Mouse (Mus musculus) monocyte, adult 5-6 weeks (primary cell): ENCODE data around the gene Foxred2. TPM values are rescaled to one million over a fixed set of nuclear protein-coding genes. Genes with fewer than 3 reads are reported as not detected.

Source experiments
- ATAC-seq: fragments of 153-309, 156-312 bp; replicated peaks from 2 replicates; pipeline ENCODE4 v1.8.0; 2017; ENCODE audit warnings: mild to moderate bottlenecking; ENCODE audit not compliant: low TSS enrichment, insufficient number of reproducible peaks, severe bottlenecking, poor library complexity, low FRiP score
- total RNA-seq: library from RNA; stranded (forward); fragments of 200-1000, 200-491, 200-594 nt; gene quantifications from 3 replicates; pipeline ENCODE4 v1.2.3, GENCODE M21; 2017

Gene Foxred2
- total RNA-seq, 1 experiment from 2014 or later = 5.1 TPM

DNA sequence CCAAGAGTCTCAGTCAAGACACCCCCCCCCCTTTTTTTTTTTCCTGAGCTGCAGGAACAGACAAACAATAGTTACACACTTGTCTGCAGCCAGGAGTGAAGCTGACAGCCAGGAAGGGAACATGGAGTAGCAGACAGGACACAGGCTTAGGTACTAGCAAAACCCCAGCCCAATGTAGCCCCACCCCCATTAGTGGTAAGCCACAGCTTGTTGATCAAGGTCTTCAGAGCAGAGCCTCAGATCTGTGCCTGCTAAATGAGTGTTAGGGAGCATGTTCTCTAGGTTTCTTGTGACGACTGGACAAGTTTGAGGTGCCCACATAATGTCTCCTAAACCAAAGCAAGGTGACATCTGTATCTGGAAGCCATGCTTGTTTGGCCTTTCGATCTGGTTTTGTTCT lies 2.2 kb downstream of the Foxred2 start:
- no peak for ATAC-seq

DNA sequence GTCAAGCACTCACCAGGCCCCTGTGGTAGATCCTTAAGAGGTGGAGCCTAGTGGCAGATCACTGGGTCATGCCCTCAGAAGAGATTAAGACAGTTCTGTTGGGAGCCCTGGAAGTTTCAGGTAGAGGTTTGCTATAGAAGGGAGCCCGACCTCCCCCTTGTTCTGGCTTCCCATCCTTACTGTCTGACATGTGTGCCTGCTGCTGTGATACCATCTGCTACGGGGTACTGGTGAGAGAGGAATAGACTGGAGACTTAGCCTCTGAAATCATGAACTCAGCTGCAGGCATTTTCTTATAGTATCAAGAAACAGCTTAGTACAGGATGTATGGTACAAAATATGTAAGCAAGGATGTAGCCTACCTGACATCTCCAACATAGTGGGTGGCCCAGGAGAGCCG lies 3.6 kb downstream of the Foxred2 start:
- no peak for ATAC-seq

- no peak for ATAC-seq
Observed at GRCm38 (mm10) chr15:77949061-77949460, 7.5 kb downstream of the Foxred2 start.

GRCm38 (mm10) chr15:77945711-77946110 lies 10.8 kb downstream of the Foxred2 start:
- peak; percentile 99 for ATAC-seq

GRCm38 (mm10) chr15:77941563-77941962 lies 15.0 kb downstream of the Foxred2 start:
- no peak for ATAC-seq

DNA sequence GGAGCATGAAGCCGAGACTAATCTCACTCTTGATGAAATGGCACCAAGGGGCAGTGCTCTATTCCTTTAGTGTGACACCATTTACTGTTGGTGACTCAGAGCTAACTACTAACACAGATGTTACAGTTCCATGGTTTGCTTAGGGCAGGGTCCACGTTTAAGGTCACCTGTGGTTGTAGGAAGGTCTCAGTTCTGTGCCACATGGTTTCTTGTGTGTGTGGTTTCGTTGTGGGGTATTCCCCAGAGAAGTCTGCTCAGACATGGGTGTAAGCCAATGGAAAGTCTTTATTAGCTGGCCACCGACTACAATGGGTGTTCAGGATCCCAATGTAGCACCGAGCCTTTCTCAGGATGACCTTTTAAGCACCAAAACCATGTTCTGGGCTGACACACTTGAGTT lies 18.0 kb downstream of the Foxred2 start:
- no peak for ATAC-seq

DNA sequence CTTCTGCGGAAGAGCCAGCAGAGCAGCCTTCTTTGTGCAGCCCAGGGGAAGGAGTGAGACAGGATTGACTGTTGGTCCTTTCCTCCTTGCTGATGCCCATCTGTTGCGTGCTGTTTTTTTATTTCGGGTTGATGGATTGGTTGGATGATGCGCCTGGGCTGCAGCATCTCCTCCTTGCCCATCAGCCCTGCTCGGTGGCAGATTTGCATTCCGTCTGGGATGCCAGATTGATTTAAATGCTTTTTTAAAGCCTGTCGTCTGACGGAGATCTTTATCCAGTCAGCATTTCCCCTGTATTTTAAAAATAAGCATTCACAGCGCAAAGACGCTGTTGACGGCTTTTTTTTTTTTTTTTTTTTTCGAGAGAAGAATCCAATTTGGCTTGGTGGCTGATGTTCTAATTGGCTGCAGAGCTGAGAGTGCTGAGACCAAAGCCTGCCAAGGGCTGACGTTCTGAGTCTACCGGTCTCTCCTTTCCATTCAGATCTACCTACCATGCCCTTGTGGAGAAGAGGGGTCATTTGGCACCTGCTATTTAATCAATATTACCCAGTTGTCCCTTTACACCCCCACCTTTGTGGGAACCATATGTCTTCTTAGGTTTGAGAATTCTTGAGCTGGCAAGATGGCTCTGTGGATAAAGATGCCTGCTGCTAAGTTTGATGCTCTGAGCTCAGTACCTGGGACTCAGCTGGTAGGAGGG lies 20.7 kb downstream of the Foxred2 start:
- ATAC-seq = no peak

DNA sequence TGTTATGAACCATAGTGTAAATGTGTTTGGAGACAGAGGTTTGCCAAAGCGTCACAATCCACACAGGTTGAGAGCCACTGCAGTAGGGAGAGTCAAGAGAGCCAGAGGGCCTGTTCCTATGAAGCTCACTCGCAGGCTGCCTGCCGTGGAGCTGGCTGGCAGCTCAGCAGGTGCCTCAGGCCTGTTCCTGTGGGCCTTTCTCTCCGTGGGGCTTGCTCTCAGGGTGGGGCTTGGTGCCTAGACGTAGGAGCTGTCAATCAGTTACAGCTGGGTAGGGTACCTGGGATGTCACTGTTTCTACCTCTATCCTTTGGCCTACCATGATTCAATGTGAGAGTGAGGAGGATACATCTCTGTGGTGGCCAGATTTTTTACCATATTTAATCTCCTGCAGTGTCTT lies 21.6 kb downstream of the Foxred2 start:
- ATAC-seq = no peak

- no peak for ATAC-seq
Observed at GRCm38 (mm10) chr15:77934326-77934725, 22.2 kb downstream of the Foxred2 start.

DNA sequence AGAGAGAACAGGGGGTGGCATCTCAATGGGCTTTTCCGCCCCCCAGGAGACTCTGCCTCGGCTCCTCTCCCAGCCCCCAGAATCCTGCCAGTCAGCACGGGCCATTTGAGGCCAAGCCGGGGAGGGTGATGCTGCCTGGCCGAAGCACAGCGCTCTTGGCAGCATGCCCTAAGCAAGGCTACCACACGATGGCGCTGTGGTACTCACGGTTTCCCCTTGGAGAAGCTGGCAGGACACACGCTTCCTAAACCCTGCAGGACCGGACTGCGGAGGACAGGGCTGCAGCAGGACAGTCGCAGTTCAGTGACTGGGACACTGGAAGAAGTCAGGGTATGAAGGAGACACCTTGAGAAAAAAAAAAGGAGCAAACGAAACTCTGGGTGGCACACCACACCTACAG lies 22.8 kb downstream of the Foxred2 start:
- ATAC-seq = peak; percentile 62

- ATAC-seq = no peak
Observed at GRCm38 (mm10) chr15:77933222-77933621, 23.3 kb downstream of the Foxred2 start.

DNA sequence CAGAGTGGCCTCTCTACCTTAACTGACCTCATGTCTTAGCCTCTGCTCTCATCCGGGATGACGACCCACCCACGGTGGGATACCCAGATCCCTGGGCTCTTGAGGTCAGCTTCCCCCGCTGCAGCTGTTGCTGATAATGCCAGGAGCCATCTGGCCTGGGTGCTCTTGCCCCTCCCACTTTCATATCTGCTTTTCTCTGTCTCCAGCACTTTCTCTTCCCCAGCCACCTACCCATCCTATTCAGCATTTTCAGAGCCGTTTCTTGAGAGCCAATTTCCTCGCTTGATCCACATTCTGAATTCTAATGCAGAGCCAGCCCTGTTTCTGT lies 24.9 kb downstream of the Foxred2 start:
- 0 out of 2 replicates have a peak, but pooled peaks have one; percentile 14 for ATAC-seq

DNA sequence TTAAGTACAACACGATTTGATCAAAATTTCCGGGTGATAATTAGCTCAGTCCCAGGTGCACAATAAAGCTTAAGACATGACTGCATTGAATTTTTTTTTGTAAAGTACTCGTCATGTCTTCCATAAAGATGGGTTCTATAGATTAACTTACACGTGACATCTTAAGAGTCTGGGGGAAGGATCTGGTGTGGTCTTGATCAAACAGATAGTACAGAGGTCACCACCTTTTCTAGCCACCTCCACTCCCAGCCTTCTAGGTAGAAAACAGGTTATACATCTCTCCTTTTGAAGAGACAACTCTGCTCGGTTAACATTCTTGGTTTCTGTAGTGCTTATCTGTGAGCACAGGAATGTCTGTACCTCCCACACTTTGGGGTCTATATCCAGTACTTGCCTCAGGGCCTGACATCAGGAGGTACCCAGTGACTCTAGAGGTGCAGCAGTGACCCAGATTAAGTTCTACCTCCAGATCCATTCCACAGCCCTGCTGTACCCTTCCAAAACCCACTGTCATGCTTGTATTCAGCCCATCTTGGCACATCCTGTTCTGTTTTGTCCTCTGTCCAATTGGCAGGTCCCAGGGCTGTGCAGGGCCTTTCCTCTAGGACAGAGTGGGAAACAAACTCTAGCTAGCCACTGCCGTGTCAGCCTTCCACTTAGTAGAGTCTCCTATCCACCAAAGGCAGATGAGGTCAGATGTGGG lies 25.4 kb downstream of the Foxred2 start:
- ATAC-seq = no peak

DNA sequence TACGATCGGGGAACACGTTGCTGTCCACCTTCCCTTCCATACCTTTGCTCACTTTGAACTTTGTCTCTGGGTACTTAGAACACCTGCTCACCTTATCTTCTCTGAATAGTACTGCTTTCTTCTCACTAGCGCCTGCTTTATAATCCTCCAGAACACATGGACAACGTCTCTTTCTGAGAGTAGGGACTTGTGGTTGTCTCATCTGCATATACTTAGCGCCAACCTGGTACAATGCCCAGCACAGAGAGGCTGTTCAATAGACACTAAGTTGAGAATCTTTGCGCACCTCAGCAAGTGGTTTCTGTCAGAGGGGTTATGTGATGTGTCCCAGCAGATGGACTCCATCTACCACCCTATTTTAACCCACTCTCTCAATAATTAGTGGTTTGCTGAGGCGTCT lies 26.7 kb downstream of the Foxred2 start:
- no peak for ATAC-seq

DNA sequence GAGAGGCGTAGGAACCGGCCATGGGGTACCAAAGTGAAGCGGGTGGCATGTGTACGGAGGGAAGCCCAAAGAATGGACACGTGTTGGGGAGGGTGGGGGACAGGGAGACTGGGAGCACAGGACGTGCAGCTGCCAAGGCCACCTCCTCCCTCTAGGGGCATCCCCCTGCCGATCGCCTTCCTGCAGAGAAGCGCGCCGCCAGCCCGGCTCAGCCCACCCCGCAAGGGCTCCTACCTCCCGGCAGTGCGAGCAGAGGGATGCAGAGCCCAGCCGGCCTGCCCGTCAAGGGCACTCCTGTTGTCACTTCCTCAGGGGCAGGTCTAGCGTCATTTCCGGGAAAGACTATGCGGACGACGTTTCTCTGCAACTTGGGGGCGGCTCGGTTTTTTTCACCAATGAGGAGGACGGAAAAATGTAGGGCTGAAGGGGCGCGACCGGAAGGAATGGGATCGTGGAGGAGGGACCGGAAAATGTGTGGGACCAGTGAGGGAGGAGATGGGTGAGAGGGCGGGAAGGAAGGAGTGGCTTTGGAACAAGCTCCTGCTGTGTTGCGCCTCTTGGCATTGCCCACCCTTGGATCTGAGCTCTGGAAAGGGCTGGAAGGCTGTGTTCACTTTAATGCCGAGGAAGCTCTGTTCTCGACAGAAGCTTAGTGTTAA lies 27.7 kb downstream of the Foxred2 start, which contains the start of gene Txn2:
Txn2 (minus strand) TSS at position 334 of the 659 bp plus-strand sequence.
- ATAC-seq = peak; percentile 86

GRCm38 (mm10) chr15:77928091-77928490 lies 28.4 kb downstream of the Foxred2 start:
- no peak for ATAC-seq

- no peak for ATAC-seq
Observed at GRCm38 (mm10) chr15:77926921-77927320, 29.6 kb downstream of the Foxred2 start.

GRCm38 (mm10) chr15:77925195-77925594 lies 31.3 kb downstream of the Foxred2 start:
- ATAC-seq = no peak

DNA sequence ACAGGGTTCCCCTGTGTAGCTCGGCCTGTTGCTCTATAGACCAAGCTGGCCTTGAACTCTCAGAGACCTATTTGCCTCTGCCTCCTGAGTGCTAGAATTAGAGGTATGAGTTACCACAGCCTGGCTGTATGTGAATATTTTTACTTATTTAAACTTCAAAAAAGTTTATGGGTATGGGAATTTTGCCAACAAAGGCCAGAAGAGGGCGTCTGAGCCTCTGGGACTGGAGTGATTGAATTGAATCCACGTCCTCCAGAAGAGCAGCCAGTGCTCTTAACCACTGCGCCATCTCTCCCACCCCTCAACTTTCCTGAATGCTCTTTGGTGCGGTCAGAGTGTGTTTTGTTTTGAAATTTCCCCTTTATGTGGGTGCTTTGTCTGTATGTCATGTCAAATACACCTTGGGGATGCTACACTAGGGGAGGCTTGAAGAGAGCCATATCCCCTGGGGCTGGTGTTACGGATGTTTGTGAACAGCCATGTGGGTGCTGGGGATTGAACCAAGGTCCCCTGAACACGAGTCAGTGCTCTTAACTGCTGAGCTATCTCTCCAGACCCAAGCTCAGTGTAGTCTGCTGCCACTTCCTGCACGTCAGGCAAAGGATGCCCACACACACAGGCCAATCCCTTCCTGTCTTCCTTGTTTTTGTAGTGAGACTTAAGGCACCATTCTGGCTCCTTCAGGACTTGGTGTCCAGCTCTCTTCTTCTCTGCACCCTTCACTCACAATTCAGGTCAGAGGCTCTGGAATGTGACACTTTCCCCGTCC lies 33.1 kb downstream of the Foxred2 start:
- no peak for ATAC-seq
